Mouse (Mus musculus) midbrain, embryonic 12.5 days (tissue): Measurements from ENCODE around the gene Mrpl54. TPM values are rescaled to one million over a fixed set of nuclear protein-coding genes. Genes with fewer than 3 reads are reported as not detected.
"Not testable (repeated sequence)": the region's sequence is repeated elsewhere in the genome, so short reads cannot be mapped to it uniquely, and the experiment has no call there.

Experiments used
- ATAC-seq: fragments of 200-750 bp; cut with Nextera tagmentation; 2 replicates; pipeline ENCODE4 v1.8.0; 2017; ENCODE audit warnings: low read depth, moderate TSS enrichment, moderate library complexity; ENCODE audit not compliant: low FRiP score
- H3K27ac ChIP-seq: fragments of 300-500 bp; sonication (generic); replicated peaks from 2 replicates; pipeline ENCODE4 v1.5.1; 2016; ENCODE audit warnings: mild to moderate bottlenecking
- H3K27me3 ChIP-seq: fragments of 300-500 bp; sonication (generic); 2 replicates; pipeline ENCODE4 v1.6.1; 2016; ENCODE audit warnings: mild to moderate bottlenecking
- H3K36me3 ChIP-seq: fragments of 300-500 bp; sonication (generic); 2 replicates; pipeline ENCODE4 v1.6.1; 2016
- H3K4me1 ChIP-seq: fragments of 300-500 bp; sonication (generic); 2 replicates; pipeline ENCODE4 v1.6.1; 2016
- H3K4me2 ChIP-seq: fragments of 300-500 bp; sonication (generic); replicated peaks from 2 replicates; pipeline ENCODE4 v1.6.1; 2016; ENCODE audit warnings: mild to moderate bottlenecking, moderate library complexity
- H3K4me3 ChIP-seq: fragments of 300-500 bp; sonication (generic); 2 replicates; pipeline ENCODE4 v1.5.1; 2016; ENCODE audit warnings: mild to moderate bottlenecking
- H3K9ac ChIP-seq: fragments of 300-500 bp; sonication (generic); replicated peaks from 2 replicates; pipeline ENCODE4 v1.6.1; 2016; ENCODE audit warnings: mild to moderate bottlenecking, moderate library complexity
- H3K9me3 ChIP-seq: fragments of 300-500 bp; sonication (generic); 2 replicates; pipeline ENCODE4 v1.6.1; 2016; ENCODE audit warnings: mild to moderate bottlenecking
- WGBS: fragments of 180-500 bp; shearing (Covaris S2); methylation state at CpG from one replicate; pipeline ENCODE4 v1.1.7; 2016; 5-methylcytosine and 5-hydroxymethylcytosine counted together
- polyA plus RNA-seq: library from polyadenylated mRNA; unstranded; fragments of >200 nt; fragmentation: Nextera tagmentation; extraction: Ambion mirVana; gene quantifications from 2 replicates; pipeline ENCODE4 v1.2.1, GENCODE M21; 2016

Gene Mrpl54
- polyA plus RNA-seq, 1 experiment from 2014 or later: 168 TPM

DNA sequence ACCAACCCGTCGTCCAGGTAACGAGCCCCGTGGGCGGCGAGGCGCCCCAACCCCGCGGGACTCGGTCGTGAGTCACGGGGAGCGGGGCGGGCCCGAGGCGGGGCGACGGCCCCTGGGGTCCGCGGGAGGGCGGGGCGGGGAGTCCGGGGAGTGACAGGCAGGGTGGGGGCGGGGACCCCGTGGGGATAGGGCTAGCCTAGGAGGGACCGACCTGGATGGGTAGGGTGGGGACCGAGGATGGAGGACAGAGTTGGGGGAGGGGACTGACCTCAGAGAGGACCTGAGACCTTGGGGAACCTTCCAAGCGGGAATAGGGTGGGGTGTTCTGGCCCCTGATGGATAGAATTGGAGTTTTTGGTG lies 33.5 kb downstream of the Mrpl54 start:
- H3K4me2 ChIP-seq: peak overlapping the region; percentile 73
- under 1% methylated on average over 22 of the region's 28 CpGs for WGBS
- 0 out of 2 replicates have a peak overlapping the region, but pooled peaks have one; percentile 10 for H3K27ac ChIP-seq
- peak overlapping the region; percentile 86 for H3K9ac ChIP-seq
- ATAC-seq: peak; percentile 43
- no peaks in the 10 kb centered on the region for H3K9me3 ChIP-seq
- peaks cover 37% of the 10 kb centered on the region for H3K4me1 ChIP-seq
- H3K27me3 ChIP-seq: peaks cover 21% of the 10 kb centered on the region
- peak overlapping the region; percentile 78 for H3K4me3 ChIP-seq
- H3K36me3 ChIP-seq: peaks cover 5% of the 10 kb centered on the region; the same call in 1 of the 2 replicates

DNA sequence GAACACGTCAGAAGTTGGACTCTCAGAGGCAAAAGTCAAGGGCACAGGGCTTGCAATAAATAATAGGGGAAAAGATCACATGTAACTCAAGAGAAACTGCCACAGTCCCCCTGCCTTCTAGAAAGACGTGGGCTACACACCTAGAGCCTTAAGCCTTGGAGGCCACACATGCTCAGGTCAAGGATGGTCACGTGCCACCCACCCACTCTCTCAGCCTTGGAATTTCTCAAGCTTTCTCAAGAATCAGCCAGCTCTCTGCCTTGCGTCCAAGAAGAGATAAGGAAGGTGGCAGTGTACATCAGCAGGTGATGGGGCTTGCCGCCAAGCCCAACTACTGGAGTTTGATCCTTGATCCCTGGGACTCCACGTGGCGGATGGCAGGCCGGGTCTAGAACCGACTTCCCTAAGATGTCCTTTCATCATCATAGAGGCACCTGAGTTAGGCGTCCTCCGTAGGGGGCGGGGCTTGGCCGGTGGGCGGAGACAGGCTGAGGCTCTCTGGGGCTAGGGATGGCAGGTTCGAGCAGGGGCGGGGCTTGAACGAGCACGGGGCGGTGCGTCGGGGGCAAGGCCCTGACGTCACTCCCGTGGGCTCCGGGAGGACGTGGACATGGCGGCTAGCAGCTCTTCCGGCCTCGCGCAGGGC lies 34.0 kb downstream of the Mrpl54 start, which contains the start of gene Zfr2:
Gene Zfr2, plus strand, starts transcription at position 576 of the 646 bp plus-strand sequence.
- ATAC-seq: peak; percentile 53
- no peaks in the 10 kb centered on the region for H3K9me3 ChIP-seq
- peak within 1 kb of the TSS; percentile 86 for H3K9ac ChIP-seq
- peak within 1 kb of the TSS; percentile 73 for H3K4me2 ChIP-seq
- H3K4me3 ChIP-seq: peak within 1 kb of the TSS; percentile 78
- H3K27ac ChIP-seq: 0 out of 2 replicates have a peak within 1 kb of the TSS, but pooled peaks have one; percentile 10
- WGBS: 8% methylated on average over 29 of the region's 29 CpGs
- H3K4me1 ChIP-seq: peaks cover 40% of the 10 kb centered on the region
- H3K36me3 ChIP-seq: peaks cover 5% of the 10 kb centered on the region; the same call in 1 of the 2 replicates
- peaks cover 17% of the 10 kb centered on the region for H3K27me3 ChIP-seq

DNA sequence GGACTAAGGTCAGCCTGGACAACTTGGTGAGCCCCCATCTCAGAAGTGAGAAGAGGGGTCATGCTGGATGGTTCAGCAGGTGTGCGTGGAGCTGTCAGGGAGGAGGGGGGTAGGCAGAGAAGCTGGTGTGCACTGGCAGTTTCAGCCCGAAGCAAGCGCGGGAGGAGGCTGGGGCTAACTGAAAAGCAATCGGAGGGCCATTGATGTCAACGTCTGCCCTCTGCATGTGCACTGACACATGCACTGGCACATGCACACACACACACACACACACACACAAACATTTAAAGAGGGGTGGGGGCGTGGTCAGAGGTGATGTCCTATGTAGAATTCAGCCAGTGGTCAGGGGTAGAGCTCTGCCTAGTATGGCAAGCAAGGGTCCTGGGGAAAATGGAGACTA lies 35.3 kb downstream of the Mrpl54 start:
- peak overlapping the region; percentile 54 for H3K4me3 ChIP-seq
- peaks cover 17% of the 10 kb centered on the region for H3K27me3 ChIP-seq
- peaks cover 40% of the 10 kb centered on the region for H3K4me1 ChIP-seq
- peak overlapping the region; percentile 78 for H3K27ac ChIP-seq
- no peaks in the 10 kb centered on the region for H3K9me3 ChIP-seq
- peak overlapping the region; percentile 63 for H3K4me2 ChIP-seq
- H3K36me3 ChIP-seq: peaks cover 5% of the 10 kb centered on the region; the same call in 1 of the 2 replicates
- WGBS: 67% methylated on average over 7 of the region's 7 CpGs
- H3K9ac ChIP-seq: peak overlapping the region; percentile 52; the same call in 1 of the 2 replicates
- peak; percentile 10; the same call in 1 of the 2 replicates for ATAC-seq

DNA sequence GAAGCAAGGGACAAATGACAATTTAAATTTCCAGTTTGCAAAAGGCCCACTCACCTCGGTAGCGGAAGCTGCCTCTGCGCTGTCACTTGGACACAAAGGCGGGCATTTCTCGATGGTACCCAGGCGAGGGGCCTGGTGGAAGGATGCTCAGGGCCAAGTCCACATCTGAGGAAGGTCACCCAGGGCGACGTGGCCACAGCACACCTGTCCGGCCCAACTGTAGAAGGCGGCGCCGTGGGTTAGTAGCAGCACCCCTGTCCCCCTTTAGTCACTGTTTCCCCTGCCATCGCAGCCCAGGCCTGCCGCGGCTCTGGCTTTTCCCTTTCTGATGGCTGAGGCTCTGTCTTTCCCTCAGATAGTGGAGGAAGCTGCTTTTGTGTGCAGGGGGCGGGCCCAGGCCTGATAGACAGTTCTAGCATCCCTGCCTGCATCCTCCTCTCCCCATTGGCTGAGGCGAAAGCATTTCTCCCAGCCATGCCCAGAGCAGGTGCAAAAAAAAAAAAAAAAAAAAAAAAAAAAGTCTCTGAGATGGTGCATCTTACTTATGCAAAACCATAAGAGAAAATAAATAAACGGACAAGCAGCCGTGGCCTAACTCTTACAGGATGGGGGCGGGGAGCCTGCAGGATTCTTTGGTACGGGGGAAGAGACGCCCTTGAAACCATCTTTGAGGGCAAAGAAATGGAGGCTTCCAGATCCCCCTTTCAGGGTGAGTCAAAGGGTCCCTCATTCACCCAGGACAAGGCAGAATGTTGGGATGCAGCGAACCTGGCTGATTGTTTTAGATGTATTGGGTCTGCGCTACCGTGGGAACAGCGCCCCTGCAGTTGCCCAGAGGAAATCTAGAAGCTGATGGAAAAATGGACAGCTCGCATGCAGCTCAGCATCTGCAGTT lies 36.0 kb downstream of the Mrpl54 start, which contains the start of gene Atcay:
Gene Atcay, minus strand, starts transcription at position 396 of the 895 bp plus-strand sequence.
- peak within 1 kb of the TSS; percentile 78 for H3K27ac ChIP-seq

DNA sequence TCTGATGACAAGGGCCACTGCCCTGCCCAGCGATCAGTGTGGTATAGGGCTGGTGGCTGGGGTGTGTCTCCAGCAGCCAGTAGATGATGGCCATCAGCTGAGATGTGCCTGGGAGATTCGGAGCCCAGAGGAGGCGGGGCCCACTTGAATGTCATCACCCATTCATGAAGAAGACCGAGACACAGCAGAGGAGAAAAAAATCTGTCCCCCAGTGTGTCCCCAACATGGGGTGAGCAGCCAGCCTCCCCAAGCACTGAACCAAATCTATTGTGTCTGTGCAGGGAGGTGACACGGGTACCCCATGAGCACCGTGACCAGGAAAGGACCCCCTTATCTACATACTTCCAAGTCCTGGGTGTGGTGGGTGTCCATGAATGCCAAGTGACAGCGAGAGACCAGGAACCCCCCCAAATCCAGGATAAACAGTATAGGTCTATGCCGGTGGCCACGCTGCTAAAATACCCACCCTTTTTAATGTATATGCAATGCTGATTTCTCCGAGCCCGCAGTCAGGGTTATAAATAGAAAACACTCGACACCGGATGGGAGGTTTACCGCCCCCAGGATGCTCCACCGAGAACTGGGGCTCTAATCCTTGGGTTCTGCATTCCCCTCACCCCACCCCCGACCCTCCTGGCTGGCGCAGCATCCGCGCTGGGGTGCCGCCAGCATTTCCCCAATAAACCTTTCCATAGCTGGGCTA lies 36.8 kb downstream of the Mrpl54 start:
- H3K4me2 ChIP-seq: peak overlapping the region; percentile 63
- H3K9me3 ChIP-seq: no peaks in the 10 kb centered on the region
- H3K4me1 ChIP-seq: peaks cover 40% of the 10 kb centered on the region
- 12% methylated on average over 20 of the region's 20 CpGs for WGBS
- ATAC-seq: no peak
- peaks cover 5% of the 10 kb centered on the region; the same call in 1 of the 2 replicates for H3K36me3 ChIP-seq
- peak overlapping the region; percentile 54 for H3K4me3 ChIP-seq
- H3K9ac ChIP-seq: peak overlapping the region; percentile 76
- peaks cover 15% of the 10 kb centered on the region for H3K27me3 ChIP-seq
- peak overlapping the region; percentile 78 for H3K27ac ChIP-seq

More for the DNA sequence above, 36.0 kb downstream of the Mrpl54 start, which contains the start of gene Atcay:
- Histone ChIP-seq H3K4me1 (peaks cover 40% of the 10 kb centered on the region), H3K9me3 (no peaks in the 10 kb centered on the region), H3K9ac (peak within 1 kb of the TSS; percentile 76), H3K36me3 (peaks cover 5% of the 10 kb centered on the region; the same call in 1 of the 2 replicates), H3K27me3 (peaks cover 15% of the 10 kb centered on the region), H3K4me3 (peak within 1 kb of the TSS; percentile 54), H3K4me2 (peak within 1 kb of the TSS; percentile 63)
- ATAC-seq: peak; percentile 86
- WGBS: 3% methylated on average over 27 of the region's 27 CpGs

DNA sequence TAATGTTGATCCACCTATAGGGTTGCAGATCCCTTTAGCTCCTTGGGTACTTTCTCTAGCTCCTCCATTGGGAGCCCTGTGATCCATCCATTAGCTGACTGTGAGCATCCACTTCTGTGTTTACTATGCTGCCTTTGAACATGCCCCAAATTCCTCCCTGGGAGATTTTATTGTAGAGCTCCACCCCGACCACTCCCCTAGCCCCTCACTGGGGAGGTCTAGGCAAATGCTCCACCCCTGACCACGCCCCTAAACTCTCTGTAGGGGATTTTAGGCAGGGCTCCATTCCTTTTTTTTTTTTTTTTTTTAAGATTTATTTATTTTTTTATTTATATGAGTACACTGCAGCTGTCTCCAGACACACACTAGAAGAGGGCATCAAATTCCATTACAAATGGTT lies 43.0 kb downstream of the Mrpl54 start:
- not testable (repeated sequence) for H3K27ac ChIP-seq, H3K4me1 ChIP-seq, H3K4me2 ChIP-seq, H3K9ac ChIP-seq, ATAC-seq, H3K9me3 ChIP-seq, H3K4me3 ChIP-seq, H3K27me3 ChIP-seq
- 71% methylated on average over 2 of the region's 2 CpGs for WGBS
- peaks cover 44% of the 10 kb centered on the region for H3K36me3 ChIP-seq

DNA sequence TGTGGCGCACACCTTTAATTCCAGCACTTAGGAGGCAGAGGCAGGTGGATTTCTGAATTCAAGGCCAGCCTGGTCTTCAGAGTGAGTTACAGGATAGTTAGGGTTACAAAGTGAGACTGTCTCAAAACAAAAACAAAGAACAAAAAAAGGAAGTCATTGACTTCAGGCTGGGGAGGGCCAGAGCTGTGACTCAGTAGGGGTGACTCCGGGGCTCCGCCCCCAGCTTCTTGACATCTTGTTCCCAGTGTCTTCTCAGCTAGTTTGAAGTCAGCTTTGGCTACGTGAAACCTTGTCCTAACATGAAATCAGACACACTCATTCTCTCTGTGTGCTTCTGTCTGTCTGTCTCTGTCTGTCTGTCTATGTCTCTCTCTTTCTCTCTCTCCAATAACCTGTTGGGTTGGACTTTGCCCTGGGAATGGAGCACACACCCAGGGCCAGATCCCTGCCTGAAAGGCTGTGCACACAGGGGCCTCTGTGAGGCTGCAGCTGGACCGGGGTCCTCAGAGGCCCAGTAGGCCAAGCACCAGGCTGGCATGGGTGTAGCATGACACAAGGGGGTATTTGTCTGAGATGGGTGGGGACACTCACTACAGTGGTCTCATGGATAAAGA lies 45.2 kb downstream of the Mrpl54 start:
- H3K9ac ChIP-seq: no peak overlapping the region
- no peak for ATAC-seq
- H3K4me1 ChIP-seq: no peaks in the 10 kb centered on the region
- H3K9me3 ChIP-seq: no peaks in the 10 kb centered on the region
- no peak overlapping the region for H3K4me2 ChIP-seq
- H3K4me3 ChIP-seq: no peak overlapping the region
- 94% methylated on average over 5 of the region's 5 CpGs for WGBS
- peaks cover 54% of the 10 kb centered on the region for H3K36me3 ChIP-seq
- no peaks in the 10 kb centered on the region for H3K27me3 ChIP-seq
- no peak overlapping the region for H3K27ac ChIP-seq

DNA sequence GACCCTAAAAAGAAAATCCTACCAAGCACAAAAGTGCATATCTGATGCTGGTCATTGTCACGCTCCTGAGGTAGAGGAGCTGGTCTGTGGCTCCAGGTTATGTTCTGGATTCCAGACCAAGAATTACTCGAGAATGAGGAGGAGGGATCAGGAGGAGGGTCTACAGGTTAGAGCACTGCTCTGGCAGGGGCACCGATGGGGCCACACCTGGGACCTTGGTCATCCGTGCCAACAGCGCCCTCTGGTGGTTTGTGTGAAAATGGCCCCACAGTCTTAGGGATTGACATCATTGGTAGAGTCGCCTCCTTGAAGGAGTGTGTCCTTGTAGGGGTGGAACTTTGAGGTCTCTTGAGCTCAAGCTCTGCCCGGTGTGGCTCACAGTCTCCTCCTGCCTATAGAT lies 48.8 kb downstream of the Mrpl54 start:
- Histone ChIP-seq H3K4me3 (no peak overlapping the region), H3K27me3 (no peaks in the 10 kb centered on the region), H3K4me2 (no peak overlapping the region), H3K36me3 (peaks cover 74% of the 10 kb centered on the region), H3K9ac (no peak overlapping the region), H3K9me3 (no peaks in the 10 kb centered on the region), H3K4me1 (no peaks in the 10 kb centered on the region), H3K27ac (no peak overlapping the region)
- 38% methylated on average over 7 of the region's 7 CpGs for WGBS
- ATAC-seq: no peak

DNA sequence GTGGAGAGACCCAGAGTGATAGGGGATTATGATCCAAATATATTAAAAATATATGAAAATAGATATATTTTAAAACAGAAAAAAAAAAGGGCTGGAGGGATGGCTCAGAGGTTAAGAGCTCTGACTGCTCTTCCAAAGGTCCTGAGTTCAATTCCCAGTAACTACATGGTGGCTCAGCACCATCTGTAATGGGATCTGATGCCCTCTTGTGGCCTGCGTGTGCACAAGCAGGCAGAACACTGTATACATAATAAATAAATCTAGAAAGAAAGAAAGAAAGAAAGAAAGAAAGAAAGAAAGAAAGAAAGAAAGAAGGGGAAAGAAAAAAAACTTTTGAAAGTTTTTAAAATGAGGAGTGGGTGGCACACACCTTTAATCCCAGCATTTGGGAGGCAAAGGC lies 49.5 kb downstream of the Mrpl54 start:
- not testable (repeated sequence) for H3K4me2 ChIP-seq, H3K9ac ChIP-seq, ATAC-seq, H3K27me3 ChIP-seq, H3K9me3 ChIP-seq, H3K4me3 ChIP-seq, H3K27ac ChIP-seq, H3K4me1 ChIP-seq
- H3K36me3 ChIP-seq: peaks cover 77% of the 10 kb centered on the region
- WGBS: 25% methylated on average over 1 of the region's 1 CpGs

DNA sequence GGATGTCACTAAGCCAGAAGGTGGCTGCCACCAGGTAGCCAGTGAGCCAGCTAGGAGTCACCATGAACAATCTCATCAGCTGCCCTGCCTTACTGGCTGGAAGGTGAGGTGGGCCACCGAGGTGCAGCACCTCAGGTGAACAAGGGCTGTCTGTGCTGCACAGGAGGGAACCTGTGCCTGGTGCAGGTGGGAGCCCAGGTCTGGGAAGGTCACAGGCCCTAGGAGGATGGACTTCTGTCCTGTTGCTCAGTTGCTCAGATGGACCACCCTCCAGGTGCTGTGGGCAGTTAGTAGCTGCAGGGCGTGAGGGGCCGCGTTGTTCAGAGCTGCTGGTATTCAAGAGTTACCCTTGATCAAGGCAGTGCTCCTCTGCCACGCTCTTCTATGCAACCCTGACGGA lies 49.9 kb downstream of the Mrpl54 start:
- H3K9ac ChIP-seq: no peak overlapping the region
- H3K27me3 ChIP-seq: no peaks in the 10 kb centered on the region
- 84% methylated on average over 6 of the region's 6 CpGs for WGBS
- H3K4me2 ChIP-seq: no peak overlapping the region
- no peaks in the 10 kb centered on the region for H3K4me1 ChIP-seq
- H3K36me3 ChIP-seq: peaks cover 77% of the 10 kb centered on the region
- no peak for ATAC-seq
- H3K9me3 ChIP-seq: 0 out of 2 replicates have a peak, but pooled peaks cover 5% of the 10 kb centered on the region
- no peak overlapping the region for H3K4me3 ChIP-seq
- no peak overlapping the region for H3K27ac ChIP-seq

DNA sequence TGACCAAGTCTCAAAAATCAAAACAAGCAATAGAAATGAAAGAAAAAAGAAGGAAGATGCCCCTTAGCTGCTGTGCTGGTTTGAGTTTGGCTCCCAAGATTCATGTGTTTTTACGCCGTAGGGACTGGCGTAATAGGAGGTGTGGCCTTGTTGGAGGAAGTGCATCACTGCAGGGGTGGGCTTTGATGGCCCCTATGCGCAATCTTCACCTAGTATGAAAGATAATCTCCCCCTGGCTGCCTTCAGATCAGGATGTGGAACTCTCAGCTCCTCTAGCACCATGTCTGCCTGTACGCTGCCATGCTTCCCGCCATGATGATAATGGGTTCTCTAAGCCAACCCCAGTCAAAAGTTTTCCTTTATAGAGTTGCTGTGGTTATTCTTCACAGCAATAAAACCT lies 50.5 kb downstream of the Mrpl54 start:
- no peaks in the 10 kb centered on the region for H3K27me3 ChIP-seq
- no peak overlapping the region for H3K4me2 ChIP-seq
- WGBS: 90% methylated on average over 6 of the region's 6 CpGs
- no peaks in the 10 kb centered on the region for H3K4me1 ChIP-seq
- H3K27ac ChIP-seq: no peak overlapping the region
- ATAC-seq: no peak
- no peak overlapping the region for H3K4me3 ChIP-seq
- peaks cover 77% of the 10 kb centered on the region for H3K36me3 ChIP-seq
- H3K9ac ChIP-seq: no peak overlapping the region
- H3K9me3 ChIP-seq: 0 out of 2 replicates have a peak, but pooled peaks cover 5% of the 10 kb centered on the region
